Mouse (Mus musculus) left cerebral cortex, adult 8-10 months (tissue): ENCODE results near the gene Pqlc3. TPM values are rescaled to one million over a fixed set of nuclear protein-coding genes. Genes with fewer than 3 reads are reported as not detected.
"Not testable (repeated sequence)": the region's sequence is repeated elsewhere in the genome, so short reads cannot be mapped to it uniquely, and the experiment has no call there.

Experiments
- DNase-seq, 2 experiments: peaks; one replicate each; pipeline ENCODE4 v3.0.0; 2022; ENCODE audit warnings: low spot score in 2 of 2
- total RNA-seq, 4 experiments: library from RNA; stranded (reverse); gene quantifications; 2 replicates each; pipeline ENCODE4 v1.2.4; 2022

The Pqlc3 gene
- 1 to 10 TPM; 1.2 to 1.9 (median 1.8) TPM for total RNA-seq

- peak; percentile 52 to 55 for DNase-seq
Measured at GRCm38 (mm10) chr12:16999739-17000497, at the start of gene Pqlc3. Gene Pqlc3 (minus strand): TSS chr12:17000408.

GRCm38 (mm10) chr12:17049796-17050195 lies 49.6 kb upstream of the Pqlc3 start:
- DNase-seq: no peak

- DNase-seq: no peak
Measured at GRCm38 (mm10) chr12:17048979-17049612, 48.9 kb upstream of the Pqlc3 start.

- no peak for DNase-seq
Measured at GRCm38 (mm10) chr12:17043311-17043710, 43.1 kb upstream of the Pqlc3 start.

GRCm38 (mm10) chr12:17040567-17040966 lies 40.4 kb upstream of the Pqlc3 start:
- no peak for DNase-seq

- no peak for DNase-seq
Measured at GRCm38 (mm10) chr12:17039415-17039814, 39.2 kb upstream of the Pqlc3 start.

GRCm38 (mm10) chr12:17038246-17038645 lies 38.0 kb upstream of the Pqlc3 start:
- DNase-seq: no peak

GRCm38 (mm10) chr12:17037053-17037610 lies 36.9 kb upstream of the Pqlc3 start:
- DNase-seq: peak in 1 of 2 experiments; percentile 70

GRCm38 (mm10) chr12:17036532-17036931 lies 36.3 kb upstream of the Pqlc3 start:
- no peak for DNase-seq

- DNase-seq: no peak
Measured at GRCm38 (mm10) chr12:17035128-17035527, 34.9 kb upstream of the Pqlc3 start.

- DNase-seq: no peak
Measured at GRCm38 (mm10) chr12:17034671-17035070, 34.5 kb upstream of the Pqlc3 start.

- DNase-seq: peak in 1 of 2 experiments; percentile 25
Measured at GRCm38 (mm10) chr12:17033464-17033841, 33.2 kb upstream of the Pqlc3 start.

GRCm38 (mm10) chr12:17032694-17033463 lies 32.7 kb upstream of the Pqlc3 start:
- peak in 1 of 2 experiments; percentile 59 for DNase-seq

GRCm38 (mm10) chr12:17024554-17025110 lies 24.4 kb upstream of the Pqlc3 start:
- DNase-seq: no peak

- no peak for DNase-seq
Measured at GRCm38 (mm10) chr12:17022145-17022544, 21.9 kb upstream of the Pqlc3 start.

- DNase-seq: not testable (repeated sequence)
Measured at GRCm38 (mm10) chr12:17021125-17021524, 20.9 kb upstream of the Pqlc3 start.

GRCm38 (mm10) chr12:17018468-17018867 lies 18.3 kb upstream of the Pqlc3 start:
- DNase-seq: peak in 1 of 2 experiments; percentile 76

- no peak for DNase-seq
Measured at GRCm38 (mm10) chr12:17015711-17016110, 15.5 kb upstream of the Pqlc3 start.

- DNase-seq: no peak
Measured at GRCm38 (mm10) chr12:17012067-17012899, 12.1 kb upstream of the Pqlc3 start.

- DNase-seq: no peak
Measured at GRCm38 (mm10) chr12:17011100-17011870, 11.1 kb upstream of the Pqlc3 start, which contains the start of gene 2410004P03Rik. Gene 2410004P03Rik (minus strand): TSS chr12:17011727.
